Mouse (Mus musculus) bone marrow, adult 2 months (tissue): ENCODE results near the gene Abhd12.

Experiments used
- CTCF ChIP-seq: fragments of 200-500 bp; IDR thresholded peaks from 2 replicates; pipeline ENCODE4 v1.5.1; 2011; ENCODE audit warnings: low read length, control low read depth; ENCODE audit not compliant: control insufficient read depth, insufficient read depth
- POLR2A ChIP-seq: fragments of 200-500 bp; IDR thresholded peaks from 2 replicates; pipeline ENCODE4 v1.6.1; 2011; ENCODE audit warnings: low read depth, mild to moderate bottlenecking, control low read depth, low read length, borderline replicate concordance; ENCODE audit not compliant: control insufficient read depth

DNA sequence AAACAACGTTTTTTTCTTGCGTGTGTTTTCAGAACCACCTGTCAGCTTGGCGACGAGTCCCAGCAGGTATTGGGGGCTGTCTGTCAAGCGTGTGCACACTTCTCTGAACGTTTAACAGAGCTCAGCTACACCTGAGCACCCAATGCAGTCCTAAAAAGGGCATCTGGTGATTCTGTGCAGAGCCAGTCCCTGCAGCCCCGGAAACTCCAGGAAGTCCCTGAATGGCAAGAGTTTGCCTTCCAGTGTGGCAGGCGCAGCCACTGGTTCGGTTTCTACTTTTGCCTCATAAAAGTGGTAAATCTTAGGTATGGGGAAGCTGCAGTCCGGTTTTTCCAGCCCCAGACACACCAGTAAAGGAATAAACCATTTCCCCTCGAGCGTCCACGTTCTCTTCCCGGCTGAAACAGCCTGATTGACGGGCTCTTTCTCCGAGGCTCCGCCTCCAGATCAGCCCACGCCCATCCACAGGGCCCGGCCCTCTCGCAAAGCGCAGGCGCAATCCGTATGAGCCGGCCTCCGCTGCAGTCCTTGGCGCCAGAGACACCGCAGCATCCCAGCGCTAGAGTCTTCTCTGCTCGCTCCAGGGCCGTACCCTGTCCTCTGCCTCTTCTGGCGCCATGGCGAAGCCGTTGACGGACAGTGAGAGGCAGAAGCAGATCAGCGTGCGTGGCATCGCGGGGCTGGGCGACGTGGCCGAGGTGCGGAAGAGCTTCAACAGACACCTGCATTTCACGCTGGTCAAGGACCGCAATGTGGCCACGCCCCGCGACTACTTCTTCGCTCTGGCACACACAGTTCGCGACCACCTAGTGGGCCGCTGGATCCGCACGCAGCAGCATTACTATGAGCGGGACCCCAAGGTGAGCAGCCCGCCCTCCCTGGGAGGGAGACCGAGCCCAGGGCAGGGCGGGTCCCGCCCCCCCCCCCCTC lies 118.0 kb downstream of the Abhd12 start, which contains the start of gene Pygb:
- no peak for TF ChIP-seq CTCF
- TF ChIP-seq POLR2A = peak; percentile 63; the same call in 1 of the 2 replicates
